Mouse (Mus musculus) common myeloid progenitor, adult 5-6 weeks (primary cell): ENCODE data around the gene Dusp14. TPM values are rescaled to one million over a fixed set of nuclear protein-coding genes. Genes with fewer than 3 reads are reported as not detected.

ENCODE experiments used
- ATAC-seq: replicated peaks from 2 replicates; pipeline ENCODE4 v1.8.0; 2016; ENCODE audit warnings: low read depth, mild to moderate bottlenecking, moderate TSS enrichment, inconsistent platforms; ENCODE audit not compliant: poor library complexity, severe bottlenecking
- total RNA-seq: library from RNA; stranded (forward); fragments of 200-1000, 187-1606 nt; gene quantifications from 2 replicates; pipeline ENCODE4 v1.2.3, GENCODE M21; 2017

Gene Dusp14
- total RNA-seq, 1 experiment from 2014 or later = not detected

GRCm38 (mm10) chr11:84067720-84068190, 1.3 kb downstream of the Dusp14 start:
- ATAC-seq = 0 out of 2 replicates have a peak, but pooled peaks have one; percentile 25

DNA sequence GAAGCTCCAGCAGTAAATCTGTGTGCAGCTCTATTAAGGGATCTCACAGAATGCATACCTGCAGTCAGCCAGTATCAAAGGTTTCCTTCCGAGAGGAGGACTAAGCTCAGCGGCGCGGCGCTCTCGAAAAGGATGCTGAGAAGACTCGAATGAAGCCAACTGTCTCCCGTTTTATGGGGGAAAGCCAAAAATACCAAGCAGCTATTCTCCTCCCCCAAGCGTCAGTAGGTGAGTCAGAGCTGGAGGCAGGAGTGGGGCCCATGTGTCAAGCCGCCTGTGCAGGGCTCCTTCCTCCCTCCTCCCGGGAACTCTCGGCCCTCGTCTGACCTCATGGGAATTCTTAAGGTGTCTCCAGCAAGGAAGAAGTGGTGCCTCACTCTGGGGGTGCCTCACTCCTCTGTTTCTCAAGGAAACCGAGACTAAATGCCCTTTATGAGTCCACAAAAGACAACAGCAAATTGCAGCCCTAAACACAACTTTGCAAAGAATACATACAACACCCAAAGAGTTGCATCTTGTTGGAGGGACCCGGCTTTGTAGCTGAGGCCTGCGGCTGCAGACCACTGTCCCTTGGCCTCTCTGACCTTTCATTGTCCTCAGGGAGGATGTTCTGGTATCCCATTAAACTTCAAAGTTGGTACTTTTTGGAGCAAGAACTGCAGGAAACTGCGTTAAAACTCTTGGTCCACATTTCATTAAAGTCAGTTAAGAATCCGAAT, 2.0 kb downstream of the Dusp14 start:
- no peak for ATAC-seq

DNA sequence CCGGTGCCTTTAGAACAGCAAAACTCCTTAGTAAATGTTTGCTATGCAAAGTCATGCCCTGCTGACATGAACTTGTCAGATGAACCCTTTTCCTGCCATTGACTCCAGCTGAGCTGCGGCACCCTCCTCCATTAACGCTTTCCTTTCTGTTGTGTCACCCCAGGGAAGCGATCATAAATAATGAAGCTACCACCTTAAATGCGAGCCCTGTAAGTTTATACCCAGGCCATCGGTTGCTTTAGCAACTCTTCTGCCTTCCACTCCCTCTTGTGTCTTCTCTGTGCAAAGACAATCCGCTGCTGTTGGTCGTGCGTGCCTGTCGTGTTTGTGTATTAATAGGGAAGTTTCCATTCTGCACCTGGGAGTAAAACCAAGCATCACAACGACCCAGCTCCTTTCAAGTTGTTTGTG, 3.0 kb downstream of the Dusp14 start:
- ATAC-seq = peak; percentile 65

DNA sequence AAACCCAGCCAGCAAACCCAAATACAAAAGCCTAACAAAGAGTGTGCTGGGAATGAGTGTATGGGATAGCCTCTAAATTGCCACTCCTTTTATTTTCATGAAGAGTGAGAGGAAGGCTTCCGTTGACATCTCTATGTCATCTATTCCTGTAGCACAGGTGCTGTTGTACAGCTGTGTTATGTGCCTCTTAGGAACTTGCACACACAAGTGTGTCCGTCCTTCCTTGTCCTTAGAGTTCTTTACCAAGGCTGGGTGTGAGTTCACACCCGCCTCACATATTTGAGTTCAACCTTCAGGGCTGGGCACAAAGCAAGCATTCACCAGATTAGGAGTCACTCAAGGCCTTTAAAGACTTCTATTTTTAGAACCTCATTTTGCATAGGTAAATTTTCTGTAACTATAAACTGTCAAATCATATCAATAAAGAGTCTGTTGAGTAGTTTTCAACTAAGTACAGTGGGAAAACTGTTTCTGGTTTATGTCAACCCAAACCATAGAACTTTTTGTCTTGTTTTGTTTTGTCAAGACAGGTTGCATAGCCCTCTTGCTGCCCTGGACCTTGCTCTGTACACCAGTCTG, 5.3 kb downstream of the Dusp14 start:
- ATAC-seq = no peak

- ATAC-seq = no peak
Measured at GRCm38 (mm10) chr11:84062805-84063204, 6.3 kb downstream of the Dusp14 start.

GRCm38 (mm10) chr11:84061881-84062280, 7.2 kb downstream of the Dusp14 start:
- ATAC-seq = no peak

- ATAC-seq = no peak
Measured at GRCm38 (mm10) chr11:84060635-84061034, 8.4 kb downstream of the Dusp14 start.

GRCm38 (mm10) chr11:84059784-84060183, 9.3 kb downstream of the Dusp14 start:
- ATAC-seq = no peak

- ATAC-seq = no peak
Measured at GRCm38 (mm10) chr11:84057418-84057817, 11.6 kb downstream of the Dusp14 start.

DNA sequence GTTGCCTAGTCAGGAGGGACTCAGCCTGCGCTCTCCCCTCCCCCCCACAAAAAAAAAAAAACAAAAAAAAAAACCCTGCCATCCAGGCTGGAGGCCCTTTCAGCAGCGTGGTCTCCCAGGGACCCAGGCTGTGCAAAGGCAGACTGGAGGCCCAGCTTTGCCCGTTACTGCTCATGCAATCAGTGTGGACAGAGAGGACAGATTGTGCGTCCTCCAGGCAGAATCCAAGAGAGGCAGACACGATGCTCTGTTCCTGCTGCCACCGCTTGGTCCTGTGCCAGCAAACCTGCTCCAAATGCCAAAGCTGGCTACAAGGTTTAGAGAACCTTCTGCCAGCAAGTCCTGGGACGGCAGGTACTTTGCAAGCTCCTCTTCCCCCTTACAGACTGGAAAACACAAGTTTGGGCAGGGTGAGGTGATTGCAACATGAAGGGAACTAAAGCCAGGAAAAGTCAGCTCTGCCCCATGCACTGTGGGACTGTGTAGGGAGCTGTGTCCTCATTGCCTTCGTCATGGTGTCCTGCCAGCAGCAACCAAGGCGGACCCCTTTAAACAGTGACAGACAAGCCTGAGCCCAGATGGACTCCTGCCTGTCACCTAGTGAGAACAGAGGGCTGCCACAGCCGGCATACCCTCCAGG, 15.4 kb downstream of the Dusp14 start:
- no peak for ATAC-seq

DNA sequence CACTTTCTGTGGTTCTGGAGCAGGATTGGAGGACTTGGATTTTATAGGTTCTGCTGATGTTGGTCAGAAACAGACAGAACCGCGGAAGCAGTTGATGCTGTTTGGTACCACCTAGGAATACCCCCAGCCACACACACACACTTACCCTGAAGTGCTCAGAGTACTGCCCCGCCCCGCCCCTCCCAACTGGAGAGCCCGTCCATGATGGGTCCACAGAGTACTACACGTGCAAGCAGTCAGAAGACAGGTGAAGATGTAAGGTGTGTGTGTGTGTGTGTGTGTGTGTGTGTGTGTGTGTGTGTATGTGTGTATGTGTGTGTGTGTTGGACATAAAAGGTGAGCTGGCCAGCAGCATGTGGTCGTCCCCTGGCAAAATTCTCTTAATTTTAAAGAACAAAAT, 16.0 kb downstream of the Dusp14 start:
- ATAC-seq = no peak

DNA sequence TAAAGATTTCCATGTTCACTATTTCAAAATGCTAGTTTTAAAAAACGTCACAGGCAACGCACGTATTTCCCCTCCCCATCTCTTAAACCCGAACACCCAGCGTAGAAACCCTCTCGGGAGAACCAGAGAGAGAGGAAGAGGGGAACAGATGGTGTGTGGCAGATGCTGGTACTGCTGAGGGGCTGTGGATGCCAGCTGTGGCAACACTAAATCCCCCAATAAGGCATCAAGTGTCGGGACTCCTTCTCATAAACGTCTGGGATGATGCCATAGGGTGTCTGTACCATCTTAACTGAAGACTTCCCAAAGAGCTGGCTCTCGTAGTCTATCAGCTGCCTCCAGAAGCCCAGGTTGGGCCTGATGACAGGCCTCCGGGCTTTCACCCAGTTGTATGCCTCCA, 20.6 kb downstream of the Dusp14 start:
- ATAC-seq = no peak

- ATAC-seq = no peak
Measured at GRCm38 (mm10) chr11:84047270-84047669, 21.8 kb downstream of the Dusp14 start.

DNA sequence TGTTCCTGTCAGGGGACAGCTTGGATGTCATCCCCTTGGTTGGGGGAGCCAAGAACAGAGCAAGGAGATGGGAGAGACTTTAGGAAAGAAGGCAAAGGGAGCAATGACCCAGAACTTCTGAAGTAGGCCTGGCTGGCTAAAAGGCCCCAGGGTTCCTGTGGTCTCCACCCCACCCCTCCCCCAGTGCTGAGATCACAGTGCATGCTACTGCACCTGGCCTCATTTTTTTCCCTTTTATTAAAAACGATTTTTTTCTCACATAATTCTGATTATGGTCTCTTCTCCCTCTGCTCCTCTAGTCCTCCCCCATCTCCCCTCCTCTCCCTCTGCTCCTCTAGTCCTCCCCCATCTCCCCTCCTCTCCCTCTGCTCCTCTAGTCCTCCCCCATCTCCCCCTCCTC, 24.1 kb downstream of the Dusp14 start:
- no peak for ATAC-seq

DNA sequence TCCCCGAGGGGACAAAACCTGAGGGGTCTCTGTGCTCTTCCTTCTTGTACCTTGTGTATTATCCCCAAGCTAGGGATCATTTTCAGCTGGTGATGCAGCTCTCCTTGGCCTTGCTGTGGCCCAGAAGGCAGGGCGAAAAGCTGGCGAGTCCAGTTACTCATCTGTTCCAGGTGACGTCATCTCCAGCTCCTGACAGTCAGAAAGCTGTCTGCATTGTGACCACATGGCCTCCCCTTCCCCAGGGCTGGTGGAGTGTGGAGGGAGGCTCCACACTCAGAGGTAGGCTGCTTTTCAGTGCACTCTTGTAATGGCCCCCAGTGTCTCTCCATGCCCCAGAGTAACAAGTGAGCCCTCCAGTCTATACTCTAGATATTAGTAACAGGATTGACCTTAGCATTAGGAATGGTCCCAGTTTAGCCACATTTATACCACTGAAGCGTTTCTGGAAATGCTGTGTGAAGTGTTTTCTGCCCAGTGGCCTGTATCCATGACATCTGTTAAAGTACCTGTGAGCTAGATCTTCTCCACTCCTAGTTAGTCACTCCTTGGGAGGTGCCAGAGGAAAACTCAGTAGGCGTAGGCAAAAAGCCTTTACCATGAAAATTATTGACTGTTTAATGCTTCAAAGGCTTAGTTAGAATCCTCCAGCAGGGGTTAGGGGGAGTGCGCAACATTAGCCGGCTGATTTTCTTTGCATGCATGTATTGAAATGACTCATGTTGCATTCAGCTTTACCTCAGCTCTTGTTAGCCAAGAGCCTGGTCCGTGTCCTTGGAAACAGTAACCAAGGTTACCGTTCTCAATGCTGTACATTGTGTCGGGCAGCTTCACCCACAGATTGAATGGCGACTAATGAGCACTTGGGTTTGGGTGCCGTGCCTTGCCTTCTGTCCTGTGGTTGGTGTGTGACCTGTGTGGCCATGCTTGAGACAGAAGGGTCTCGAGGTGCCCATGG, 26.0 kb downstream of the Dusp14 start:
- no peak for ATAC-seq

- no peak for ATAC-seq
Measured at GRCm38 (mm10) chr11:84040621-84041020, 28.4 kb downstream of the Dusp14 start.

- ATAC-seq = no peak
Measured at GRCm38 (mm10) chr11:84033671-84034070, 35.4 kb downstream of the Dusp14 start.

DNA sequence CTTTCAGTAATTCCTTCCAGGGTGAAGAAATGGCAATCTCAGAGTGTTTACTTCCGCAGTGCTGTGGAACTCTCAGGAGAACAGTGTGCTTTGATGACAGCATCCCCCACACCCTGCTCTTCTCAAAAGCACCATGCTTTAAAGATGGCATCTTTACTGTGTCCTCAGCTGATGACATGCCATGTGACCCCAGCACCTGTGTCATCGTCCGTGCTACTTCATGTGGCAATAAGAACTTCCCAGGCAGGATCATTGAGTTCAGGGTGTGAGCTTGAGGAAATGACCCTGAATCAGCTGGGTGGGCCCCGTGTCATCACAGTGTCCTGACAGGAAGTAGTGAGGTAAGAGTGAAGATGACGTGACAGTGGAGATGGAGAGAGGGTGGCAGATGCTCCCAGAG, 36.5 kb downstream of the Dusp14 start:
- no peak for ATAC-seq

DNA sequence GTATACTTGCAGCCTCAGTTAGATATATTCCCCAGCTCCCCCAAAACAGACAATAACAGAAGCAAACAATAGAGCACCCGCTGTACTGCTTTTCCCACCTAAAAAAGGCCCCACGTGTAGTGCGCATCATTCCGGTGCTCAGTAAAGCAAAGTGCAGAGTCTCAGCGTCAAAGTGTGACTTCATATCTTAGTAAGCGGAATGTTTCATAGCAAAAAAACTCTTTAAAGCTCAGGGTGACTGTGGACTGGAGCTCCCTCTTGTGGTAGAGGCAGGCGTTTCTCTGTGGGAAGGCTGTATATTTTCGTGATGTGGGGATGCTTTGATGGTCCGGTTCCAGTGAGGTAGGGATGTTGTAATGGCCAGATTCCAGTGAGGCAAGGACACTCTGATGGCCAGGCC, 37.1 kb downstream of the Dusp14 start:
- ATAC-seq = peak; percentile 63
